Mouse (Mus musculus) kidney, adult 18-20 months (tissue): Measurements from ENCODE around the gene Bsdc1.
"Not testable (repeated sequence)": the region's sequence is repeated elsewhere in the genome, so short reads cannot be mapped to it uniquely, and the experiment has no call there.

ENCODE experiments used
- DNase-seq: peaks from one replicate; pipeline ENCODE4 v3.0.0; 2021

The Bsdc1 gene

GRCm38 (mm10) chr4:129513891-129514290, 52.5 kb downstream of the Bsdc1 start:
- DNase-seq: no peak

GRCm38 (mm10) chr4:129514300-129514898, 53.0 kb downstream of the Bsdc1 start:
- DNase-seq: peak; percentile 57

DNA sequence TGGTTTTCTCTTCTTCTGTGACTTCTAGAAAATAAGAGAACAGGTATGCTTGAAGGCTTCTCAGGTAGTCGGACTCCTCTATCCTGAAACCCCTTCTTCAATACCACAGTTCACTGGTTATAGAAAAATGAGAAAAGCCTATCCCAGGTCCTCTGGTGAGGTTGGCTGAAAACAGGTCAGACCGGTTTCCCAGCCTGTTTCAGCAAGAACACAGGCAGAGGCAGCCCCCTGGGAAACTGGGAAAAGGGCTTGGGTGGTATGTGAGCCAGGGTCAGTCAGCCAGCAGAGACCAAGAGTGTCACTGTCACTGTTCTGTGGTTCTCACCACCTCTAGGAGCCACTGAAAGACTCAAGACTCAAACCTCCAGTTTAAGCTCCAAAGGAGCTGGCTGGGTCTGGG, 55.5 kb downstream of the Bsdc1 start:
- DNase-seq: peak; percentile 46

DNA sequence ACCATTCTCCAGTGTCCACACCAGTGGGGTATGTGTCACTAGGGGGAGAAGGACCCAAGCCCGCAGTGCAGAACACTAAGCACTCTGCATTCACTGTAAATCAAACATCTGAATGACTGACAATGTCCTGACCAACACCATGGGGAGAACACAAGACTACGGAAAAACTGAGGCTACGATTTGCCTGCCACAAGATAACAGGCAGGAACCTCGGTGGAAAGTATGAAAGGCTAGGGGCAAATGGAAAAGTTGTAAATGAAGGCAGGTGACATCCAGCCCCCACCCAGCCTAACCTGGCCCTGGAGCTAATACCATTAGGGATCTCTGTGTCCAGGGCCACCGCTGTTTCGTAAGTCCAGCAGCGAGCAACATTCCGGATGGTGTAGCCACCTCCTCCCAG, 57.1 kb downstream of the Bsdc1 start:
- no peak for DNase-seq

- DNase-seq: no peak
Observed at GRCm38 (mm10) chr4:129525338-129525737, 64.0 kb downstream of the Bsdc1 start.

DNA sequence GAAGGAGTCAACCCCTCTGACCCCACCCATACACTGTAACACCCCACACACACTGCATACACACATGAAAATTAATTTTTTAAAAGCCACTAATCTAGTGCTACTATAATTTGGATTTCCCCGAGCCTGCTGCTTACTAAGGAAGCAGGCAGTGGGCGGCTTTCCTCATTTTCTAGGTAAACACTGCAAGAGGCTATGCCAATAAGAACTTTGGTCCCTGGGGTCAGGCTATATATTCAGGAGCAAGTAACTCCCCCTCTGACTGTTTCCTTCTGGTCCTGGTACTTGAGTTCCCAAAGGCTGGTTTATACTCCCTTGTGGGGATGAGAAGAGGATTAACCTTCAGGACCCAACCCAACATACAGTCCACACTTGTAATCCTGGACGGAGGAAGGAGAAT, 64.5 kb downstream of the Bsdc1 start:
- no peak for DNase-seq

- not testable (repeated sequence) for DNase-seq
Observed at GRCm38 (mm10) chr4:129528901-129529300, 67.5 kb downstream of the Bsdc1 start.
